8 mouse cellular contexts compared by ENCODE assay signal in genomic region chr1:144406387-144407383, GRCm38 (mm10).
DNase-seq lines count a peak whose midpoint lies in the region; ATAC-seq and TF ChIP-seq lines count a peak whose summit lies in the region.

No protein-coding gene starts in this region.

- no peaks in the 10 kb centered on the region for H3K9me3 ChIP-seq in lung, embryonic 14.5 days (ENCODE audit: low read depth, low read length)

- H3K4me2 ChIP-seq in lung, embryonic 14.5 days = no peak overlapping the region

- no peaks in the 10 kb centered on the region for H3K27me3 ChIP-seq in lung, embryonic 14.5 days (ENCODE audit: insufficient read depth, low read length)

- no peak overlapping the region for H3K4me3 ChIP-seq in bone marrow macrophage, adult 2 months (ENCODE audit: insufficient read depth, low read length)
- no peak overlapping the region for H3K4me3 ChIP-seq in lung, embryonic 14.5 days (ENCODE audit: low read depth, low read length)
- H3K4me3 ChIP-seq in olfactory bulb, adult 2 months (ENCODE audit: insufficient read depth, low read depth, low read length) = no peak overlapping the region

- no peak overlapping the region for H3K27ac ChIP-seq in bone marrow macrophage, adult 2 months (ENCODE audit: insufficient read depth, low read depth, low read length)
- H3K27ac ChIP-seq in lung, embryonic 14.5 days (ENCODE audit: low read depth) = no peak overlapping the region
- H3K27ac ChIP-seq in olfactory bulb, adult 2 months (ENCODE audit: insufficient read depth, low read depth, low read length) = no peak overlapping the region

- DNase-seq in CD8-positive naive resting alpha-beta T cell, adult 2 months (ENCODE audit: low read depth in 2 of 2, low spot score in 2 of 2) = peak; percentile 39 to 56
- DNase-seq in heart, postnatal 36 days = peak; percentile 66 to 78
- peak; percentile 84 for DNase-seq in layer of hippocampus, adult 11-12 months (ENCODE audit: low spot score)
- peak; percentile 91 for DNase-seq in lung, embryonic 14.5 days
- DNase-seq in testis, postnatal 14 days (ENCODE audit: low spot score) = peak; percentile 53

- no peaks in the 10 kb centered on the region for H3K4me1 ChIP-seq in bone marrow macrophage, adult 2 months (ENCODE audit: control insufficient read depth, insufficient read depth, low read length)
- H3K4me1 ChIP-seq in lung, embryonic 14.5 days (ENCODE audit: insufficient read depth) = no peaks in the 10 kb centered on the region
- H3K4me1 ChIP-seq in olfactory bulb, adult 2 months (ENCODE audit: control insufficient read depth, insufficient read depth, low read length) = no peaks in the 10 kb centered on the region

- TF ChIP-seq POLR2A in bone marrow macrophage, adult 2 months (IDR thresholded peaks at IDR 0.05; ENCODE audit: borderline replicate concordance, low read depth, low read length) = no peak
- TF ChIP-seq POLR2A in olfactory bulb, adult 2 months (IDR thresholded peaks at IDR 0.05; ENCODE audit: insufficient read depth, low read depth, low read length) = no peak

- no peaks in the 10 kb centered on the region for H3K36me3 ChIP-seq in lung, embryonic 14.5 days (ENCODE audit: insufficient read depth)

- ATAC-seq in erythroblast, adult 5-6 weeks (replicated peaks; ENCODE audit: low FRiP score, poor library complexity, severe bottlenecking) = peak; percentile 87
- peak; percentile 87 for ATAC-seq in lung, embryonic 14.5 days (ENCODE audit: insufficient read depth)

- intact Hi-C loops in heart, postnatal 36 days (cut with DNase I) = no loop called here

- no peak overlapping the region for H3K9ac ChIP-seq in lung, embryonic 14.5 days

- 33% methylated on average over 14 of the region's 15 CpGs for WGBS in lung, embryonic 14.5 days
- 17% methylated on average over 14 of the region's 15 CpGs for WGBS in olfactory bulb, adult 2 months

- TF ChIP-seq CTCF in bone marrow macrophage, adult 2 months (IDR thresholded peaks at IDR 0.05; ENCODE audit: low read depth, low read length) = peak; percentile 63
- TF ChIP-seq CTCF in lung, embryonic 14.5 days (IDR thresholded peaks at IDR 0.05; ENCODE audit: low read depth) = peak; percentile 93
- TF ChIP-seq CTCF in olfactory bulb, adult 2 months (IDR thresholded peaks at IDR 0.05; ENCODE audit: insufficient read depth, low read depth, low read length) = peak; percentile 38; the same call in 1 of the 2 replicates

Comparison
In these comparisons a context has a peak if more than half of its experiments do, and no peak if none do; other contexts are left out.
1. CTCF ChIP-seq: peak in every context shown above with its lines; median percentile 93 in lung, embryonic 14.5 days; 63 in bone marrow macrophage, adult 2 months; 38 in olfactory bulb, adult 2 months.